Mouse (Mus musculus) CD4-positive helper T cell, adult 2 months (primary cell): ENCODE measurements around the gene Capza2.

Experiments used
- DNase-seq: peaks from one replicate; pipeline ENCODE4 v3.0.0-alpha.2; 2012; ENCODE audit warnings: low read depth, missing footprints, low spot score

The Capza2 gene

GRCm38 (mm10) chr6:17705973-17706372 is 69.9 kb downstream of the Capza2 start:
- no peak for DNase-seq
